Mouse (Mus musculus) layer of hippocampus, postnatal 10 days (tissue): ENCODE data around the gene Evi2a. TPM values are rescaled to one million over a fixed set of nuclear protein-coding genes. Genes with fewer than 3 reads are reported as not detected.

Experiments
- DNase-seq, 2 experiments: peaks; one replicate each; pipeline ENCODE4 v3.0.0; 2021; ENCODE audit warnings: low spot score in 2 of 2
- total RNA-seq, 2 experiments: library from RNA; stranded (reverse); gene quantifications; 2 replicates each; pipeline ENCODE4 v1.2.3; 2021

Gene Evi2a
- total RNA-seq, 2 experiments from 2014 or later: 3.7 to 4.0 TPM

DNA sequence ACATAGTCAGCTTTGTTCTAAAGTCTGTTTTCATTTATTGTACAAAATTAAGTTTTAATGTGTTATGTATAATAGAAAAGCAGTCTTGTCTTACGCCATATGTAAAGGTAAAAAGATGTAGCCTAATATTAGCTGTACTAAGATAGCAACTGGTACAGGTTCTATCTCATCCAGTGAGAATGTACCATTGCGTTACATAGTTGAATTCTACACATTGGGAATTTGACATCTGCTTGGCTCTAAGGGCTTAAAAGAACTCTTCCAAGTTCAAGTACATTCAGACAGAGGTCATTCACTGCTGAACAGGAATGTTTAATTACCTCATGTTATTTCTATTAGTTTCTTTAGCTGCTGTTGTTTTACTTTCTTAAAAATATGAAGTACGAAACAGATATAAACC is 3.9 kb downstream of the Evi2a start:
- no peak for DNase-seq

DNA sequence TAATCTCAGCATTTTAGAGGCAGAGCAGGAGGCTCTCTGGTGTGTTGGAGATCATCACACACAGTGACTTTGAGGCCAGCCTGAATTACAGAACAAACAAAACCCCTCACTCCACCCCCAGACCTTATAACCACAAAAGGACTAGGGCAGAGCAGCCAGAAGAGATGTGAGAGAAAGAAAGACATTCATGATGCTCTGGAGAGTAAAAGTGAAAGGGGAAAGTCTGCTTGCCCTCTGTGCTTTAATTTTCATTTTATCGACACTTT is 6.2 kb downstream of the Evi2a start:
- no peak for DNase-seq

DNA sequence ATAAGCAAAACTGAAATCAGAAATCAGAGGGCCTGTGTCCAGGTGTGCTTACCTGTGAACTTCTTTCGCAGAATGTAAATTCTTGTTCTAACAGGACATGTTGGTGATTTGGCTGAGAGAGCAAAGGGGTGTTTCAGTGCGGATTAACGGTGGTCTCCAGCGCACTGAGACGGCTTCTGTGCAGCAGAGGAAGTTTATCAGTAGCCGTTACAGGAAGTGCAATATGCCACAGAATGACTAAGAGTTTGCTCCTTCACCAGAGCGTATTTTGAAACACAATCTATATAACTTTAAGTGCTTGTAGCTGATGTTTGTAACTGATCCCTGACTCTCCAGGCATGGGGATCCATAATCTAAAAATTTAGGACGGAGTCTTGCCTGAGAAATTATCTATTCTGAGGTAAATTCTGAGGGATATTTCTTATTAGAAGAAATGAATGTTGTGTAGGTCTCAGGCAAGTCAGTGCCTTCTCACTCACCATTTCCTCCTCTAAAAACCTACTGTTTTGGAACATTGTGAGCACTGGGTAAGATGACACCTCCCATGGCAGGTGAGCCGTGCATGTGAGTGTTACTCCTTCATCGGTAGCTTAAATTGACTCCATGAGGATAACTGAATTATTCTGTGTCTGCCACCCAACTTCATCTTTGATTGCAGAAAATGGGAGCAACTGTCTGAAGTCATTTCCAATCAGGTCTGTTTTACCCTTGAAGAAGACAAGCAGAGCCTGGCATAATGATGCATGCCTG is 6.7 kb downstream of the Evi2a start, which contains the start of gene Evi2b:
Gene Evi2b (minus strand): TSS at position 203 of the 750 bp plus-strand sequence.
- DNase-seq: no peak

DNA sequence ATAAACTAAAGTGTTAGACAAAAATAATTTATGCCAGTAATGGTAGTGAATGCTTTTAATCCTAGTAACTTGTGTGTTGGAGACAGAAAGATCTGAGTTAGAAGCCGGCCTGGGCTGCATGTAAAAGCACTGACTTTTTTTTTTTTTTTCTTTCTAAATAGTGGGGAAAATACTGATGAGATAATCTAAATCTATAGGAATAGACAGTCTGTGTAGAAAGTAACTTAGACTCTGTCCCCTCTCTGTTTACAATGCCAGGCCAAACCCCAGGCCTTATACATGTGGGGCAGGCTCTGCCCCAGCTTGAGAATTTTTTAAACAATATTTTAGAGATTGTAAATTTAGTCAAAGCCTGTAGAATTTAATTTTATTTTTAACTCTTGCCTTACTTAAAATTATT is 7.5 kb downstream of the Evi2a start:
- DNase-seq: no peak

DNA sequence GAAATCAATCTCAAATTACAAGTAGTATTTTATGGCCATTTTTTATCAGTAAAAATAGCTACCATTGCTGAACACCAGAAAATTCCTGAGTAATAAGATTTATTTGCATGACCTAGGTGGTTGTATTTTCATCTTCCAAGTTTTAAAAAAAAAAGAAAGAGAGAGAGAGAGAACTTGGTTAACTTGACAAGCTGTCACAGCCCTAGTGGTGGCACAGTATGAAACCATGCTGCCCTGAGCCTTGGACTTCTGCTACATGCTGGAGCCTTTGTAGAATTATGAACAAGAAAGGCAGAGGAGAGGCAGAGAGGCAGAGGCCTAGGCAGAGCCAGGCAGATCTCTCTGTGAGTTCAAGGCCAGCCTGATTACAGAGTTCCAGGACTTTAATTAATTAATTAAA is 8.5 kb downstream of the Evi2a start:
- no peak for DNase-seq

DNA sequence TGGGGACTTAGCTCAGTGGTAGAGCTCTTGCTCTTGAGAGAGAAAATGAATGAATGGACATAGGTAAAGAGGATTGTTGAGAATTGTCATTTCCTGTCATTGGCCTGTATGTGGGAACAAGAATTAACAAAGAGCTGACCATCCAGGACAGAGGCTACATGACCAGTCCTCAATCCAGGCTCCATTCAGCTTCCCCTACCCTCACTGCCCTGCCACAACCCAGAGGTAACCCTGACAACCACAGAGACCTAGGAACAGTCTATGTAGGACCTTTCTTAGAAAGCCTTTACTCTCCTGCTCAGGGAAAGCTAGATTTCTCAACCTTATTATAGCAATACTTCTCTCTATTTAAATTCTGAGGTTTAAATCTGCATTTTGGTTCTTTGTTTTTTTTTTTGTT is 9.6 kb downstream of the Evi2a start:
- DNase-seq: no peak

DNA sequence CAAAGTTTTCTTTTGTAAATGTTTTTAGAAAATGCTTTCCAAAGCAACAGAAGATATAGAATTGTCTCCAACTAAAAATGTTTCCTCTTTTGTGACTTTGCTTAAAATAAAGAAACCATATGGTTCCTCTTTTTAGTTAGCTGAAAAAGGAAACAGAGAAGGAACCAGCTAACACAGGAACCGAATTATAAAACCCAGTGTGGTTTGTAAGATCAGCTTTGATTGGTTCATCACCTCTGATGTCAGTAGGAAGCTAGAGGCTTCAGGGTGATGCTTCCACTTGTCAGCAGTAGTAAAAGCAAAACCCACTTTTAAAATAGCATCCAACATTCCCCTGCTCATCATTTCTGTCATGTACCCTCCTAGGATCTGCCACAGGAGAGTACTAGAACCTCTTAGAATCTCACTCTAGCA is 10.5 kb downstream of the Evi2a start:
- DNase-seq: no peak

DNA sequence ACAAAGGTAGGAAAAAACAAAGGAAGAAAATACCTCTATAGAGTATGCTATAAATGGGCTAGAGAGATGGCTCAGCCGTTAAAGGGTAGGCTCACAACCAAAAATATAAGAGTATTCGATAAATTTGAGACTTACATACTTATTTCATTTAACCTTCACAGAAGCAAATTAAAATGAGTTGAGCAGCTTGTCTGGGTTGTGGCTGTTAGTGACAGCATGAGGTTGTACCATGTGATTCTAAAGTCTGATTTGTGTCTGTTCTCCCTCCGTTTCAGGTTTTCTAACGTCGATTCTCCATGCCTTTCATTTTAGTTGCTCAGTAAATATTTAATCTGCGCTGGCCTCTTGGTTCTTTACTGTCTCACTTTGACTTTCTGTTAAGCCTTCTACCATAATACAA is 11.1 kb downstream of the Evi2a start:
- no peak for DNase-seq

DNA sequence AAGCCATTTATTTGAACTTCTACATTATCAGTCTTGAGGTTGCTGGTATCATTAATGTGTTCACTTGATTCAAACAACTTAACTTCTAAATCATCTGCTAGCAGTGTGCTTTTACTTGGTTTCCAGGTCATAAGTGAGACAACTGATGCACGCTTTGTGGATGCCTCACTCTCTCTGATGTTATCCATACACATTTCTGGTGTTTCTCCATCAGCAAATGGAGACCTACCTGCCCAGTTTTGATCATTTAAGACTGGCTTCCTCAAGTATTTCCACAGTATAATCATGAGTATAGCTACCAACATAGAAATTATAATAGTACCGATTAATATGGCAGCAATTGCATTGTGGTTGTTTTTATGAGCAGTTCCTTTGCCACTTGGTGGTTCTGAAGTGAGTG is 14.6 kb downstream of the Evi2a start:
- DNase-seq: no peak

DNA sequence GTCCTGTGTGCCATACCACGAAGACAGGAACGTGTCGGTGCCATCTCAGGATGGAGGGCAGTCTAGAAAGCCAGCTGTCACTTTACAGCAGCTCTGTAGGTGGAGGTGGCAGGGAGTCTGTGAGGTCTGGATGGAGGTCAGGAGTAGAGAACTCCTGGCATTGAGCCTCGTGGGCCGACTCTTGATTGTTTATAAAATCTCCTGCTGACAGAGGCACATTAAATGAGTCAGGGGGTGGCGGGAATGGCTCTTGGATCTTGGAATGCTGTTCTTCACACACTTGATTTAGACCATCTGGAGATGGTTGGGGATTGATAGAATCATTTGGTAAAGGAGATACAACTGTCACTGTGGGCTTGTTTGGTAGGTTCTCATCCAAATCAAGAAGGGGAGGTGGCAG is 15.1 kb downstream of the Evi2a start:
- no peak for DNase-seq

DNA sequence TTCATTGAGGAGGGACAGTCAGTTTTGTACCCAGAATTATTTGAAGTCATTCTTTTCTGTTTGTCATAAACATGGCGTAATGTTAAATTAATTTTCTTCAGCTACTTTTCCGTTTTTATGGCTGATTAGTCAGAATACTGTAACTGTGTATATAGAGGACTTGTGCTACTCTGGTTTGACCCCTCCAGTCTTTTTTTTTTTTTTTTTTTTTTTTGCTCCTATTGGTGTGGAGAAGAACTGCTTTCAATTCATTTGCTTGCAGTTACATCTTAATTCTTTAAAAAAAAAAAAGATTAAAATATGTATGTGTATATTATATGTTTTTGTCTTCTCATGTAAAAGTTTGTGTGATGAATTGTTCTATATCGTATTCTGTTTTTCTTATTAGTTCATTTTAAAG is 18.4 kb downstream of the Evi2a start:
- no peak for DNase-seq

DNA sequence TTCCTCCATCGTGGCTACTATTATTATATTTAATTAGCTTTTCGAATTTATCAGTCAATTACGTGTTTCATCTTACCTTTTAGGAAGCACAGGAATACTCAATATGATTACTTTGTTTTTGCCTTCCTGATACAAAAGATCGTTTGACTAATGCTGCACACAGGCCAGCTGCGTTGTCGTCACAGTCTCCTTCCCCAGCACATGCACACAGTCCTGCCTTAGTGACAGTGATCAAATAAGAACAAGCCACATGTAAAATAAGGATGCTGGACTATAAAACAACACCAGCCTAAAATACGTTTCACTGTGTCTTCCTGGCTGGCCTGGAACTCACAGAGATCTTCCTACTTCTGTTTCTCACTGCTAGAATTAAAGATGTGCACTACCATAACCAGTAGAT is 25.9 kb downstream of the Evi2a start:
- DNase-seq: no peak

DNA sequence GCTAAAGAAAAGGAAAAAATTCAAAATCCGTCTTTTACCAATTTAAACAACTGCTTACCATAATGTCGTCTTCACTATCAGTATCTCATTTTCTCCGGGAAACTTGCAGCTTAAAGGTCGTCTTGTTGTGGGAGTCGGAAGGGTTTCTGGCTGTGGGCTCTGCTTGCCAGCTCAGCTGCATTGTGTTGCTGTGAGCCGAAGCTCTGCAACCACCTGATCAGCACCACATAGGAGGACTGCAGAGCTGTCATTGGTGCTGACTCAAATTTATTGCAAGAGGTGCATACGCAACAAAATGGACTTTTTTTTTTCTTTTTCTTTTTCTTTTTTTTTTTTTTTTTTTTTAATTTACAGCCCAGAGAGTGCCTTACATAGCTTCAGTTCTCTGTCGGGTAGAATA is 26.6 kb downstream of the Evi2a start, which contains the start of gene Omg:
Gene Omg (minus strand): TSS at position 240 of the 400 bp plus-strand sequence.
- peak; percentile 52 to 62 for DNase-seq

DNA sequence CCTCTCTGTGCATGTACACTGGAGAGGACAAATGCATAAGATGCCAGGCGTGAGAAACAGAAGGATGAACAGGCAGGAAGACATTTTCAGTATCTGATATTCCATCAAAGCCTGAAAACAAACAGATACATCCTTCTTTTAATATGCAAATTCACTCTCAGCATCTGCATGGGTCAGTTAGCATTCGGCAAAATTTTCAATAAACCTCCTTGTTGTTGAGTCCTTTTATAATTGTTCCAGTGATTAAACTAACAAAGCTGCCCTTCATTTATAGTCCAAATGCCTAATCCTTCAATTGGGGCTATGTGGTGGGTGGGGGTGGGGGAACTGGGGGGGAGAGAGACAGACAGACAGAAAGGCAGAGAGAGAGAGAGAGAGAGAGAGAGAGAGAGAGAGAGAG is 27.5 kb downstream of the Evi2a start:
- no peak for DNase-seq

DNA sequence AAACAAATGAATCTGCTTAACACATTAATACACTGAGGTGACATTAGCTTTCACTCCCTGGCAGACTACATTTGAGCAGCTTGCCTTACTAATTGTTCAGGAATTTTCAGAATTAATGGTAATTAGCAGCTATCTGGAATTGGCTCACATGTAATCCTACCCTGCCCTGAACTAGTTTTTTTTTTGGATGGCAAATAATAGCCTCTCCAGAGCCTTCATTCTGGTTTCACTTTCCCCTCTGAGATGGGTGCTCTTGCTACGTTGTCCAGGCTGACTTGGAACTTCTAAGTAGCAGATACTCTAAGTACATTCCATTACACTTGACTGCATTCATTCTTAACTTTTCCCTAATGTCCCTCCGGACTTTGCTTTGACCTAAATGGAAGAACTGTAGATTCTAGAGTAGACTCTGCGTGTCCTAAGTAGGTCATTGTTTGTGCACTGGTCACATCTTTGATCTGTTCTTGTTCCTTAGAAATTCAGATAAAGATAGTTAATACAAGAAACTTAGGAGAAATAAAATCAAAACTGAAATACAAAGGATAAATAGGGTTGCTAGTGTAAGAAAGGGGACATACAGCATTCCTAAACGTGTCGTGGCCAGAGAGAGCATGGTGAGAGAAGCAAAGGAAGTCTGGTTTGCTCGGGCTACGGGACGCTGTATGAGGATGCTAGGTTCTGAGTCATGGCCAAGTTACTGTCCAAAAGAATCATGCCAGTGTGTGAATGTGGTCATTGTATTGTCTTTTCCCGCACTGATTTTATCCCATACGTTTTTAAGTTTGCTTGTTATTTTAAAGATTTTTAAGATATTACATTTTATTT is 35.2 kb downstream of the Evi2a start:
- DNase-seq: no peak

DNA sequence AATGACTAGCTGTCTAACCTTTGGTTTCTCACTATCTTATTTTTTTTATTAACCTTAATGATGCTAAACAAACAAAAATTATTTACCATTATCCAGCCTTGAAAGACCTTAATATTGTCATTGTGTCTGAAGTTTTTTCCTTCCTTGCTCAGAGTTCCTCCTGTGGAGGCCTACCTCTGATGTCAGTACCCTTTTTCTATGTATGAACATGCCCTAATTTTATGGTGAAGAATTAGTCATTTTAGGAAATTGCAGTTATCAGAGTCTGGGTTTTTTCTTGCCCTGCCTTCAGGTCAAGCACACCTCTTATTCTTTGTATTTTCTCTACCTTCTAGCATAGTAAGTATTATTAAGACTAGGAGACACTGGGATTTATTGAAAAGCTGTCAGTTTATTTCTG is 45.7 kb downstream of the Evi2a start:
- DNase-seq: no peak

DNA sequence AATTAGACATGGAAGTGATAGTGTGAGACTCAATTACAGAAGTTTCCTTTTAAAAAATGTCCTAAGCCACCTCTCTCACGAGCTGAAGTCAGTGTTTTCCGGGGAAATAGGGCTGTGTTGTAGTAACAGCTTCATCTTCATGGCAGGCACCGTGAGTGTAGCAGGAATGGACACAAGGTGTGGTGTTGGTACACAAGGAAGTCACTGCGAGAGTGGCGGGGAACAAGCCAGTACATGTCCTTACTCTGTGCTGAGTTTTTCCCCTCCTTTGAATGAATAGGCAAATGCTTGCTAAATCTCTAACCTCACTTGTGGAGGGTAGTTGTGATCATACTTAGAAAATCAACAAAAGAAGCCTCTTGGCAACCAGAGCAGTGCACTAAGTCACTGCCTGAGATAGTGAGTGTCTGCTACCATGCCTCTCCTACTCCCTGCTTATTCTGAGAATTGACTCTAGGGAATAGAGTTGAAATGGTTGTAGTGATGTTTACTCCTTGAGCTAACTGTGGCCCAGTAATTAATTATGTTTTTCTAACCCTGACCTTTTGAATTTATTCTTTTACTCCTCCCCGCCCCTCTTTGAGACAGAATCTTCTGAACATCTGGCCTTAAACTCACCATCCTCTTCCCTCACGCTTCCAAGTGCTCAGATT is 46.4 kb downstream of the Evi2a start:
- DNase-seq: no peak

DNA sequence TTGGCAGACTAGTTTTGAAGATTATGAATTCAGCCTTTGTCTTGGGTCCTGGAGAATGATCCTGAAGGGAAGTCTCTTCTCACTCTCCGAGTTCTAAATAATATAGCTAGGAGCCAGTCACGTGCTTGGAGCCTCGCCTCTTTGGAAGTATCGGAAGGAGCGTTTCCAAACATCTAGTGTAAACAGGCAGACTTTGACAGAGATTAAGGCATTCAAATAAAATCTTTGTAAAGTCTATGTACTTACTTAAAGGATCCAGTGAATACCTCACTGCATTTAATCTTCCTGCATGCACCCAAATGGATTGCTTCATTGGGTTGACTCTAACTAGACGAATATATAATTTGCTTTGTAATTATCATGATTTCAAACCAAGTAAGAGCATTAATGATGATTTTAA is 47.0 kb downstream of the Evi2a start:
- DNase-seq: no peak
